Mouse (Mus musculus): ENCODE data around the gene Adipor2. TPM values are rescaled to one million over a fixed set of nuclear protein-coding genes. Genes with fewer than 3 reads are reported as not detected.

The Adipor2 gene
- polyA plus RNA-seq, 1 experiment from 2014 or later: 29.8 TPM

DNA sequence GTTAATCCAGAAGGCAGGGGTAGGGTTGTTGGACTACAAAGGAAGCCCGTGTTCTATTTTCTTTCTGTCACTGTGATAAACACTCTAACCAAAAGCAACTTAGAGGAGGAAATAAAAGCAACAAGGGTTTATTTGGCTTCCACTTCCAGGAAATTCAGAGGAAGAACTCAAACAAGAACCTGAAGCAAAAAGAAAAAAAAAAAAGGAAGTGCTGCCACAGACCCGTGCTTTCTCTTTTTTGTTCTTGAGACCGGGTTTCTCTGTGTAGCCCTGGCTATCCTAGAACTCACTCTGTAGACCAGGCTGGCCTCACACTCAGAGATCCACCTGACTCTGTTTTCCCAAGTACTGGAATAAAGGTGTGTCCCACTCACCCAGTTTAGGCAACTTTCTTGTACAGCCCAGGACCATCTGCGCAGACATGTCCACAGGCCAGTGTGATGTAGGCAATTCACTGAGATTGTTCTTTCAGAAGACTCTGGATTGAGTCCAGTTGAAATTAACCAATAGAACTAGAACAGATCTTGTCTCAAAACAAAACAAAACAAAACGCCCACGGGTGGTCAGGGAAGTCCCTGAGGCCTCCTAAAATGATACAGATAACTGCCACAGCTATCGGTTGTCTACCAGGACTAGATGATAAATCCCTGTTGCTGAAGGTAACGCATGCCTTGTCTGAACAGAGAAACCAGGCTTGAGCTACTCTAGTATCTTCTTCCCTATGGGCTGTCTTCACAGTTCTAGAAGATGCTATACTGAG lies 15.8 kb downstream of the Adipor2 start:
- no peaks in the 10 kb centered on the region for H3K9me3 ChIP-seq (replicated peaks; ENCODE audit: control insufficient read depth, low read length)
- no peak overlapping the region for H3K27ac ChIP-seq (ENCODE audit: low read length)
- no peak overlapping the region for H3K9ac ChIP-seq (ENCODE audit: low read length)
- H3K4me3 ChIP-seq (ENCODE audit: low read length): no peak overlapping the region
- H3K4me2 ChIP-seq (ENCODE audit: low read depth, low read length): no peak overlapping the region
- WGBS: 76% methylated on average over 8 of the region's 8 CpGs
- H3K27me3 ChIP-seq (ENCODE audit: control insufficient read depth, insufficient read depth, low read length): no peaks in the 10 kb centered on the region
- H3K36me3 ChIP-seq (ENCODE audit: control insufficient read depth, insufficient read depth): no peaks in the 10 kb centered on the region
- H3K4me1 ChIP-seq (ENCODE audit: control insufficient read depth, insufficient read depth, low read length): peaks cover under 1% of the 10 kb centered on the region; the same call in 1 of the 2 replicates
- ATAC-seq (replicated peaks; ENCODE audit: extremely low read depth, insufficient read depth, low FRiP score): no peak

GRCm38 (mm10) chr6:119400649-119401048 lies 16.9 kb downstream of the Adipor2 start:
- no peaks in the 10 kb centered on the region for H3K9me3 ChIP-seq (replicated peaks; ENCODE audit: control insufficient read depth, low read length)
- H3K4me1 ChIP-seq (ENCODE audit: control insufficient read depth, insufficient read depth, low read length): peaks cover 7% of the 10 kb centered on the region
- no peak overlapping the region for H3K4me3 ChIP-seq (ENCODE audit: low read length)
- H3K36me3 ChIP-seq (ENCODE audit: control insufficient read depth, insufficient read depth): no peaks in the 10 kb centered on the region
- no peak overlapping the region for H3K4me2 ChIP-seq (ENCODE audit: low read depth, low read length)
- H3K27ac ChIP-seq (ENCODE audit: low read length): no peak overlapping the region
- 80% methylated on average over 3 of the region's 3 CpGs for WGBS
- ATAC-seq (replicated peaks; ENCODE audit: extremely low read depth, insufficient read depth, low FRiP score): no peak
- no peaks in the 10 kb centered on the region for H3K27me3 ChIP-seq (ENCODE audit: control insufficient read depth, insufficient read depth, low read length)
- no peak overlapping the region for H3K9ac ChIP-seq (ENCODE audit: low read length)

- Histone ChIP-seq H3K9ac (ENCODE audit: low read length) (no peak overlapping the region), H3K36me3 (ENCODE audit: control insufficient read depth, insufficient read depth) (no peaks in the 10 kb centered on the region), H3K4me3 (ENCODE audit: low read length) (no peak overlapping the region), H3K4me1 (ENCODE audit: control insufficient read depth, insufficient read depth, low read length) (peaks cover 7% of the 10 kb centered on the region), H3K9me3 (replicated peaks; ENCODE audit: control insufficient read depth, low read length) (no peaks in the 10 kb centered on the region), H3K4me2 (ENCODE audit: low read depth, low read length) (no peak overlapping the region), H3K27me3 (ENCODE audit: control insufficient read depth, insufficient read depth, low read length) (no peaks in the 10 kb centered on the region), H3K27ac (ENCODE audit: low read length) (no peak overlapping the region)
- ATAC-seq (replicated peaks; ENCODE audit: extremely low read depth, insufficient read depth, low FRiP score): no peak
- WGBS: 84% methylated on average over 3 of the region's 3 CpGs
Measured at GRCm38 (mm10) chr6:119399371-119399770, 18.1 kb downstream of the Adipor2 start.

GRCm38 (mm10) chr6:119396309-119396634 lies 21.2 kb downstream of the Adipor2 start:
- Histone ChIP-seq H3K9me3 (replicated peaks; ENCODE audit: control insufficient read depth, low read length) (no peaks in the 10 kb centered on the region), H3K27me3 (ENCODE audit: control insufficient read depth, insufficient read depth, low read length) (no peaks in the 10 kb centered on the region), H3K4me2 (ENCODE audit: low read depth, low read length) (no peak overlapping the region), H3K4me1 (ENCODE audit: control insufficient read depth, insufficient read depth, low read length) (peaks cover 7% of the 10 kb centered on the region), H3K4me3 (ENCODE audit: low read length) (no peak overlapping the region), H3K27ac (ENCODE audit: low read length) (peak overlapping the region; percentile 28), H3K36me3 (ENCODE audit: control insufficient read depth, insufficient read depth) (no peaks in the 10 kb centered on the region), H3K9ac (ENCODE audit: low read length) (no peak overlapping the region)
- WGBS: 10% methylated on average over 5 of the region's 5 CpGs
- peak; percentile 86 for ATAC-seq (replicated peaks; ENCODE audit: extremely low read depth, insufficient read depth, low FRiP score)

DNA sequence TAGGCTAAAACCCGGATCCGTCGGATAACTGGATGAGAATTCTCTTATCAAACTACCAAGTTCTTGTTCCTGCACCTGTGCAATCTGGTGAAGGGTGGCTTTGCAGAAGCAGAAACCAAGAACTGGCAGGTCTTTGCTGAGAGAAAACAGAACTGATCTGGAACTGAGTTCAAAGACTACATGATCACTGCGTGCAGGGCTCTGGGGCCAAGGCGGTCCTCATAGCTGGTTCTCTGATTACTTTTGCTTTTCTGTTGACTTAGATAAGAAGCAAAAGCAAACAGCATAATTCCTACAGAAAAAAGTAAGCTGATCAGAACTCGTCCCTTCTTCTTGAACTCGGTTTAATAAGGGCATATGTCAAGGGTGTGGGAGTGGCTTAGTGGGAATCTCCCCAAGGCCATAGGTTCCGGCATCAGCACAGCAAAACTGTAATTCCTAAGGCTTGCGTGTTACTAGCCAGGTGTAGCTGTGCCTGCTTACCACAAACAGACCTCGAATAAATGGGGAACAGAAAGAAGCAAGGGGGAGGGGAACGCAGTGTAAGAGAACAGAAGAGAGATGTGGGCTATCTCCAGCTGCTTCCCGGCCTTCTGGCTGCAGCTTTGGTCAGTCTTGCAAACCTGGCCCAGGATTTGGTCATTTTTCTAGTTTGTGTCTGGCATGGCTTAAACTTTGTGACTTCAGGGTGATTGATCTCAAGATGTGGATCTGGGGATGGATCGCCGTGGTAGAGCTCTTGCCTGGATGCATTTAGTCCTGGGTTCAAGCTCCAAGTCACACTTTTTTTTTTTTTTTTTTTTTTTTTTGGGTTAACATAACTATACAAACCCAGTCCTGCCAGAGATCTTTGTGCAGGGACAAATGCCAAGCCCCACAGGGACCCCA lies 21.8 kb downstream of the Adipor2 start:
- H3K27me3 ChIP-seq (ENCODE audit: control insufficient read depth, insufficient read depth, low read length): no peaks in the 10 kb centered on the region
- WGBS: 64% methylated on average over 14 of the region's 14 CpGs
- H3K4me2 ChIP-seq (ENCODE audit: low read depth, low read length): no peak overlapping the region
- peaks cover 7% of the 10 kb centered on the region for H3K4me1 ChIP-seq (ENCODE audit: control insufficient read depth, insufficient read depth, low read length)
- H3K36me3 ChIP-seq (ENCODE audit: control insufficient read depth, insufficient read depth): no peaks in the 10 kb centered on the region
- ATAC-seq (replicated peaks; ENCODE audit: extremely low read depth, insufficient read depth, low FRiP score): peak; percentile 49
- no peak overlapping the region for H3K9ac ChIP-seq (ENCODE audit: low read length)
- H3K9me3 ChIP-seq (replicated peaks; ENCODE audit: control insufficient read depth, low read length): no peaks in the 10 kb centered on the region
- H3K4me3 ChIP-seq (ENCODE audit: low read length): no peak overlapping the region
- peak overlapping the region; percentile 28 for H3K27ac ChIP-seq (ENCODE audit: low read length)

DNA sequence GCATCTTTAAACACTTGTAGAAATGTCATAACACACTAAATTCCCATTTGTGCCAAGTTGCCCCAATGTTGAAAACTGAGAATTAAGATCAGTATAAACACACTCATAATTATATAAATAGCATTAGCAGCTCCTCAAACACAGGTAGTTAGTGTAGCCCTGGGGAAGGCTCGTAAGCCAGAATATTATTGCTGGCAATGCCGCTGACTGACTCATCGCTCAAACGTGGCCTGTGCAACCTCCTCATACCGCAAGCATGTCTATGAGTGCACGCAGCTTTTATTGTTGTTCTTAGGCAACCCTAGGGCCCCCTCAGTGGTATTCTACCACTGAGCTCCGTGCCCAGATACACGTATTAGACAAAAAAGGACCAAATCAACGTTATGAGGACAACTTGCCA lies 24.7 kb downstream of the Adipor2 start:
- H3K4me1 ChIP-seq (ENCODE audit: control insufficient read depth, insufficient read depth, low read length): peaks cover 12% of the 10 kb centered on the region
- no peaks in the 10 kb centered on the region for H3K27me3 ChIP-seq (ENCODE audit: control insufficient read depth, insufficient read depth, low read length)
- no peaks in the 10 kb centered on the region for H3K9me3 ChIP-seq (replicated peaks; ENCODE audit: control insufficient read depth, low read length)
- H3K36me3 ChIP-seq (ENCODE audit: control insufficient read depth, insufficient read depth): no peaks in the 10 kb centered on the region
- no peak overlapping the region for H3K4me3 ChIP-seq (ENCODE audit: low read length)
- no peak overlapping the region for H3K4me2 ChIP-seq (ENCODE audit: low read depth, low read length)
- H3K9ac ChIP-seq (ENCODE audit: low read length): no peak overlapping the region
- no peak overlapping the region for H3K27ac ChIP-seq (ENCODE audit: low read length)
- WGBS: 67% methylated on average over 9 of the region's 9 CpGs
- ATAC-seq (replicated peaks; ENCODE audit: extremely low read depth, insufficient read depth, low FRiP score): no peak

GRCm38 (mm10) chr6:119390728-119391127 lies 26.8 kb downstream of the Adipor2 start:
- Histone ChIP-seq H3K9me3 (replicated peaks; ENCODE audit: control insufficient read depth, low read length) (no peaks in the 10 kb centered on the region), H3K27ac (ENCODE audit: low read length) (no peak overlapping the region), H3K4me1 (ENCODE audit: control insufficient read depth, insufficient read depth, low read length) (peaks cover 18% of the 10 kb centered on the region), H3K4me3 (ENCODE audit: low read length) (no peak overlapping the region), H3K9ac (ENCODE audit: low read length) (no peak overlapping the region), H3K4me2 (ENCODE audit: low read depth, low read length) (no peak overlapping the region), H3K36me3 (ENCODE audit: control insufficient read depth, insufficient read depth) (no peaks in the 10 kb centered on the region), H3K27me3 (ENCODE audit: control insufficient read depth, insufficient read depth, low read length) (no peaks in the 10 kb centered on the region)
- no peak for ATAC-seq (replicated peaks; ENCODE audit: extremely low read depth, insufficient read depth, low FRiP score)
- WGBS: 84% methylated on average over 4 of the region's 4 CpGs

- no peaks in the 10 kb centered on the region for H3K36me3 ChIP-seq (ENCODE audit: control insufficient read depth, insufficient read depth)
- H3K4me3 ChIP-seq (ENCODE audit: low read length): peak overlapping the region; percentile 67
- no peaks in the 10 kb centered on the region for H3K9me3 ChIP-seq (replicated peaks; ENCODE audit: control insufficient read depth, low read length)
- peak overlapping the region; percentile 69 for H3K4me2 ChIP-seq (ENCODE audit: low read depth, low read length)
- no peak for ATAC-seq (replicated peaks; ENCODE audit: extremely low read depth, insufficient read depth, low FRiP score)
- H3K27ac ChIP-seq (ENCODE audit: low read length): peak overlapping the region; percentile 76
- H3K9ac ChIP-seq (ENCODE audit: low read length): peak overlapping the region; percentile 80
- H3K27me3 ChIP-seq (ENCODE audit: control insufficient read depth, insufficient read depth, low read length): no peaks in the 10 kb centered on the region
- WGBS: 19% methylated on average over 10 of the region's 10 CpGs
- peaks cover 18% of the 10 kb centered on the region for H3K4me1 ChIP-seq (ENCODE audit: control insufficient read depth, insufficient read depth, low read length)
Measured at GRCm38 (mm10) chr6:119389089-119389488, 28.4 kb downstream of the Adipor2 start.

- WGBS: under 1% methylated on average over 42 of the region's 53 CpGs
- no peaks in the 10 kb centered on the region for H3K9me3 ChIP-seq (replicated peaks; ENCODE audit: control insufficient read depth, low read length)
- peaks cover 18% of the 10 kb centered on the region for H3K4me1 ChIP-seq (ENCODE audit: control insufficient read depth, insufficient read depth, low read length)
- H3K36me3 ChIP-seq (ENCODE audit: control insufficient read depth, insufficient read depth): no peaks in the 10 kb centered on the region
- H3K4me3 ChIP-seq (ENCODE audit: low read length): peak overlapping the region; percentile 67
- H3K4me2 ChIP-seq (ENCODE audit: low read depth, low read length): peak overlapping the region; percentile 69
- H3K9ac ChIP-seq (ENCODE audit: low read length): peak overlapping the region; percentile 80
- peak; percentile 99 for ATAC-seq (replicated peaks; ENCODE audit: extremely low read depth, insufficient read depth, low FRiP score)
- no peaks in the 10 kb centered on the region for H3K27me3 ChIP-seq (ENCODE audit: control insufficient read depth, insufficient read depth, low read length)
- H3K27ac ChIP-seq (ENCODE audit: low read length): peak overlapping the region; percentile 80
Measured at GRCm38 (mm10) chr6:119388650-119389012, 28.9 kb downstream of the Adipor2 start.
